Mouse (Mus musculus) embryonic facial prominence, embryonic 12.5 days (tissue): ENCODE results near the gene AU040320. TPM values are rescaled to one million over a fixed set of nuclear protein-coding genes. Genes with fewer than 3 reads are reported as not detected.

Experiments used
- ATAC-seq: fragments of 200-750 bp; cut with Nextera tagmentation; 2 replicates; pipeline ENCODE4 v1.8.0; 2017; ENCODE audit not compliant: insufficient number of reproducible peaks, insufficient read depth, low FRiP score, low TSS enrichment
- H3K27ac ChIP-seq: fragments of 300-500 bp; sonication (generic); 2 replicates; pipeline ENCODE4 v1.5.1; 2016; ENCODE audit warnings: mild to moderate bottlenecking
- H3K27me3 ChIP-seq: fragments of 300-500 bp; sonication (generic); 2 replicates; pipeline ENCODE4 v1.6.1; 2016; ENCODE audit warnings: mild to moderate bottlenecking, moderate library complexity
- H3K36me3 ChIP-seq: fragments of 300-500 bp; sonication (generic); 2 replicates; pipeline ENCODE4 v1.6.1; 2016; ENCODE audit warnings: mild to moderate bottlenecking
- H3K4me1 ChIP-seq: fragments of 300-500 bp; sonication (generic); 2 replicates; pipeline ENCODE4 v1.6.1; 2016
- H3K4me2 ChIP-seq: fragments of 300-500 bp; sonication (generic); replicated peaks from 2 replicates; pipeline ENCODE4 v1.6.1; 2016; ENCODE audit warnings: mild to moderate bottlenecking, moderate library complexity
- H3K4me3 ChIP-seq: fragments of 300-500 bp; sonication (generic); 2 replicates; pipeline ENCODE4 v1.5.1; 2016; ENCODE audit warnings: mild to moderate bottlenecking
- H3K9ac ChIP-seq: fragments of 300-500 bp; sonication (generic); 2 replicates; pipeline ENCODE4 v1.6.1; 2016; ENCODE audit warnings: mild to moderate bottlenecking, moderate library complexity
- H3K9me3 ChIP-seq: fragments of 300-500 bp; sonication (generic); 2 replicates; pipeline ENCODE4 v1.6.1; 2016; ENCODE audit warnings: mild to moderate bottlenecking, moderate library complexity
- whole genome bisulfite sequencing: fragments of 180-500 bp; shearing (Covaris S2); methylation state at CpG from one replicate; pipeline ENCODE4 v1.1.7; 2016; 5-methylcytosine and 5-hydroxymethylcytosine counted together
- polyA plus RNA-seq: library from polyadenylated mRNA; unstranded; fragments of >200 nt; fragmentation: Nextera tagmentation; extraction: Ambion mirVana; gene quantifications from 2 replicates; pipeline ENCODE4 v1.2.1, GENCODE M21; 2016

The AU040320 gene
- polyA plus RNA-seq, 1 experiment from 2014 or later: 18.1 TPM

DNA sequence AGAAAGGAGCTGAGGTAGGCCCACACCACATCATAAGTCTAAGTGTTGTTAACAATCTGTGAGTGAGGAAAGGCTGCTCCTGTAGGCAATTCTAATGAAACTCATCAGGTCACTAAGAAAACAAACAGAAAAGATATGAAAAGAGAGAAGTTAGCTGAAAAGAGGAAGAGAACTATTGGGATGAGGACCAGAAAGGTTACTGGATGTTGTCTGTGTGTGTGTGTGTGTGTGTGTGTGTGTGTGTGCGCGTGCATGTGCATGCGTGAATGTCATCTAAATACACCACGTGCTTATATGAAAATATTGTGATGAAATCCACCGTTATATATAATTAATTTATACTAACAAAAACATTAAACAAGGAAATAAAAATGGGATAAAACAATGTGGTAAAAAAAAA, 130.3 kb downstream of the AU040320 start:
- no peak overlapping the region for H3K4me2 ChIP-seq
- no peaks in the 10 kb centered on the region for H3K27me3 ChIP-seq
- no peak overlapping the region for H3K4me3 ChIP-seq
- no peaks in the 10 kb centered on the region for H3K4me1 ChIP-seq
- 92% methylated on average over 5 of the region's 5 CpGs for WGBS
- H3K27ac ChIP-seq: no peak overlapping the region
- peaks cover 42% of the 10 kb centered on the region for H3K36me3 ChIP-seq
- H3K9ac ChIP-seq: no peak overlapping the region
- no peaks in the 10 kb centered on the region for H3K9me3 ChIP-seq
- no peak for ATAC-seq

DNA sequence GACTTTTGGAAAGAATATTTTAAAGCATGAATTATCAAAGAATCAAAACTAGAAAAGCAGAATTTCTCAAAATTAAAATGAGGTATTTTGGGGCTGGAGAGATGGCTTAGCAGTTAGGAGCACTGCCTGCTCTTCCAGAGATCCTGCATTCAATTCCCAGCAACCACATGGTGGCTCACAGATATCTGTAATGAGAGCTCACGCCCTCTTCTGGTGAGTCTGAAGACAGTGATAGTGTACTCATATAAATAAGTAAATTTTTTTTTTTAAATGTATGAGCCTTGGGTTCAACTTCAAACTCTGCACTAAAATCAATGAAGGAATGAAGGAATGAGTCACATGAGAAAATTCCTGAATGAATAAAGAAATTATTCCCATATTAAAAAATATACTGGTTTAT, 132.6 kb downstream of the AU040320 start:
- Histone ChIP-seq H3K4me2 (no peak overlapping the region), H3K27me3 (no peaks in the 10 kb centered on the region), H3K4me1 (no peaks in the 10 kb centered on the region), H3K27ac (no peak overlapping the region), H3K36me3 (peaks cover 43% of the 10 kb centered on the region), H3K9ac (no peak overlapping the region), H3K9me3 (no peaks in the 10 kb centered on the region), H3K4me3 (no peak overlapping the region)
- 55% methylated on average over 1 of the region's 1 CpGs for WGBS
- ATAC-seq: no peak

DNA sequence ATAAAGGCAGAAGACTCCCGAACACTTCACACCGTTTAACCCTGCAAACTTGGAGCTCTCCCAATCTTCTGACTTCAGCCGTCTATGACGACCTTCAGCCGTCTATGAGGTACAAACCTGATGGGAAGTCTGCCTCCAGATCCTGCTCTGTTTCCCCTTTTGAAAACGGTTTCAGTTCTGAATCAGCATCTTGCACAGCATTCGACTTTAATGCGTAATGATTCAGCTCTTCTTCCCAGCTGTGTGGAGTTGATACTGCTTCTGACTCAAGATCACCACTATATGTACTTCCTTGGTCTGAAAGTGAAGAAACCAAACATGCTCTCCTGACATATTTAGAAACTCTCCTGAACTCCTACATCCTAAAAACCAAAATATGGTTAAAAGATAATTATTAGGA, 136.5 kb downstream of the AU040320 start:
- no peak overlapping the region for H3K9ac ChIP-seq
- H3K4me2 ChIP-seq: no peak overlapping the region
- H3K9me3 ChIP-seq: no peaks in the 10 kb centered on the region
- no peak overlapping the region for H3K27ac ChIP-seq
- H3K4me3 ChIP-seq: no peak overlapping the region
- H3K4me1 ChIP-seq: no peaks in the 10 kb centered on the region
- peaks cover 50% of the 10 kb centered on the region for H3K36me3 ChIP-seq
- no peaks in the 10 kb centered on the region for H3K27me3 ChIP-seq
- ATAC-seq: no peak
- 93% methylated on average over 8 of the region's 8 CpGs for WGBS

Other genes with a start within 250 kb of the AU040320 start
- gene Ago4, start 220.1 kb upstream of the AU040320 start, polyA plus RNA-seq: 3.2 and 4.1 TPM in 2 replicates
- 40.7 and 41.4 TPM in 2 replicates for gene Clspn, start 196.6 kb upstream of the AU040320 start, polyA plus RNA-seq
- 2.9 and 4.6 TPM in 2 replicates for gene 5730409E04Rik, start 143.7 kb upstream of the AU040320 start, polyA plus RNA-seq
- 459 and 471 TPM in 2 replicates for gene Psmb2, start 75.9 kb upstream of the AU040320 start, polyA plus RNA-seq
- 0.34 TPM in 1 of 2 replicates, not detected in the other for gene Tfap2e, start 17.3 kb upstream of the AU040320 start, polyA plus RNA-seq
- 35.2 and 37.2 TPM in 2 replicates for gene Ncdn, start 106 bp upstream of the AU040320 start, polyA plus RNA-seq
- gene Zmym4, start 214.6 kb downstream of the AU040320 start, polyA plus RNA-seq: 35.2 and 36.4 TPM in 2 replicates